Mouse (Mus musculus) urinary bladder, postnatal 36 days (tissue): Measurements from ENCODE around the gene Fam47e.

ENCODE experiments used
- DNase-seq, 2 experiments: peaks; one replicate each; pipeline ENCODE4 v3.0.0; 2022; ENCODE audit warnings: low spot score in 2 of 2, mixed read lengths in 1 of 2

Fam47e gene

DNA sequence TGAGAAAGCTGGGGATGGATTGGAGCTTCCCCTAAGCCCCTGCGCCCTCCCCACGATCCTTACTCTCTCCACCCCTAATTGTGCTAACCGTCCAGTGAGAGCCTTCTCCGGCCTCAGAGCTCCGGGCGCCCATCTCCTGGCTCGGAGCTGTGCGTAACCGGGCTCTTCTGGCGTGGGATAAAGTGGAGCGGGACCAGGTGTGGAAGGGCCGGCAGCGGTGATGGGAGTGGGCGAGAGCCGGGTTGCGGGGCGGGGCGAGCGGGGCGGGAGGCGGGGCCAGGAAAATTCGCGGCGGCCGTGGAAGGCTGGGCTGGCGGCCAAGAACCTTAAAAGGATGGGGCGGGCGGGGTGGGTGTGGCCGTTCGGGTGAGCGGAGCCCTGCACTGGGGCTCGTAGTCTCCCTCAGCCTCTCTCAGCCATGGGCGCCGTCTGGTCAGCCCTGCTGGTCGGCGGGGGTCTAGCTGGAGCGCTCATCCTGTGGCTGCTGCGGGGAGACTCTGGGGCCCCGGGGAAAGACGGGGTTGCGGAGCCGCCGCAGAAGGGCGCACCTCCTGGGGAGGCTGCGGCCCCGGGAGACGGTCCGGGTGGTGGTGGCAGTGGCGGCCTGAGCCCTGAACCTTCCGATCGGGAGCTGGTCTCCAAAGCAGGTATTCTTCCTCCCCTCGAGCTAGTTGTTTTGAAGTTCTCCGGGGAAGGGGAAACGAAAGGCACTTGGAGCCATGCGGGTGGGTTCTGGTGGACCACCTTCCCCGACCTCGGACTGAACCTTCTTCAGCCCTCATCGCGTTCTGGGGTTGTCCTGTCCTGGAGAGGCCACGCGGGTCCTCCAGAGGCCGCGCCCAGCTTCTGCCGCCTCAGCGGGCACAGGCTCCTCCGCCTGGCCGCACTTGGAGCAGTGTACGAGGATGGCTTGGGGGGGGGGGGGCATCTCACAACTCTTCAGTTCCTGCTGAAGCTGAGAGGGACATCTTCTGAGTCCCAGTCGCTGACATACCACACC is 48.1 kb downstream of the Fam47e start, which contains the start of gene Stbd1:
Stbd1 (plus strand) TSS at position 351 of the 1,000 bp plus-strand sequence.
- DNase-seq = peak; percentile 36 to 61

DNA sequence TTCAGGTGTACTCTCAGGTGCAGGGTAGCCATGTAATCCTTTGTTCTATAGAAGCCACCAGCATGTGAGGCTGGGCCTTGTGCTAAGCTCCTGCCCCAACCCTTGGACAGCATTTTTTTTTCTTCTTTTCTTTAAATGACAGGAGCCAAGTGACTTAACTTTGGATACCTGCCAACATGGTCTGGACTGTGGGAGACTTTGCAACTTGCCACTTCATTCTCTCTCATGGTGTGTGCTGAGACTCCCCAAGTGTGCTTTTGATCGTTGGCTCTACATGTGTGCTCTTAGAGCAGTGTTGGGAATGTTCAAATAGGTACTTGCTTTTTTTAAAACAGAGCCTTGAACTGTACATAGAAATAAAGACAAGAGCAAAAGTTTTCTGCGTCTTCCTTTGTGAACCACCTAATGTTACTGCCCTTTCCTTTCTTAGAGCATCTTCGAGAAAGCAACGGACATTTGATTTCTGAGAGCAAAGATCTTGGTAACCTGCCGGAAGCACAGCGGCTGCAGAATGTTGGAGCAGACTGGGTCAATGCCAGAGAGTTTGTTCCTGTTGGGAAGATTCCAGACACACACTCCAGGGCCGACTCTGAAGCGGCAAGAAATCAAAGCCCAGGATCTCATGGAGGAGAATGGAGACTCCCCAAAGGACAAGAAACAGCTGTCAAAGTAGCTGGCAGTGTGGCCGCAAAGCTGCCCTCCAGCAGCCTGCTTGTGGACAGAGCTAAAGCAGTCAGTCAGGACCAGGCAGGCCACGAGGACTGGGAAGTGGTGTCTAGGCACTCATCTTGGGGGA is 49.8 kb downstream of the Fam47e start:
- DNase-seq = peak in 1 of 2 experiments; percentile 11

DNA sequence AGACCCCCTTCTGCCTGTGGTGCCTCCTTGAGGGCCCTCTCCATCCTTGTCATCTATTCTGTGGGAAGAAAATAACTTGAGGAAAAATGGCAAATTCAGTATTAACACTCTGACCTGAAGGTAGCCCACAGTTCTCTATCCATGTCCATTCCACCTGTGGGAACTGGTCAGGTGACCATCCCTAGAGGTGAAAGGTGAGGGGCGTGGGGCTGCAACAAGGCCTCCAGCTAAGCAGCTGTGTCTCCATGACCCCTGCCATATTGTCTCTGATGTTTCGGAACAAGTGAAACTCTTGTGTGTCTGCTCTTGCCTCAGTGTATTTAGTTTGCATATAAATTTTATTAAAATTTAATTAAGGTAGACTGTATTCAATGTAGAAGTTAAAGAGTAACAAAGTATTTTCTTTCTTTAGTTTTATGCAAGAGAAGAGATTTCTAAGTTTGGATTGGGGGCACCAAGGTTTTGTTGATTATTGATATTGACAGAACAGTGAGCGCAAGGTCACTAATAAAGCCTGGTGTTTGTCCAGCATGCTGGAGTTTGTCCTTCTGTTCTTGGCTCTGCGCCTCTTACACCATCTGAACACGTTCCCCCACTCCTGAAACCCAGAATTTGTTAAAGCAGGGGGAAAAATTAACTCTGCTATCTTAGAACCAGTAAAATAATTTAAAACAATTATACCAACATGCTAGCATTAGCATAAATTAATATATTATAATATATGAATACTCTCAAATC is 52.8 kb downstream of the Fam47e start:
- no peak for DNase-seq

DNA sequence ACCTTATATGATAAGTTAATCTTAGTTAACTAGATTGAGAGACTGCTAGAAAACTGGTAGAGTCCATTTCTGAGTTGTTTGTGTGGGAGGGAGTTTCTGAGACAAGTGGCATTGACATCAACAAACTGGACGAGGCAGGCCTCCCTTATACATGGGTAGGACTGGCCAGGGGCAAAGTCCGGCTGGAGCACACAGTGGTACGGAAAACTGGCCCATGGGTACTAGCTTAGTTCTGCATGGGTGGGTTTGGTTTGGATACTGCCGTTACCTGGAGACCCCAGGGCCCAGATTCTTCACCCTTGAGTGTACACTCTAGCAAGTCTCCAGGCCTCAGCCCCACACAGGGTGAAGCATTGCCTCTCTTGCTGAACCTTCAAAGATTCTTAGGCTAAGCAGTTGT is 57.9 kb downstream of the Fam47e start:
- no peak for DNase-seq

DNA sequence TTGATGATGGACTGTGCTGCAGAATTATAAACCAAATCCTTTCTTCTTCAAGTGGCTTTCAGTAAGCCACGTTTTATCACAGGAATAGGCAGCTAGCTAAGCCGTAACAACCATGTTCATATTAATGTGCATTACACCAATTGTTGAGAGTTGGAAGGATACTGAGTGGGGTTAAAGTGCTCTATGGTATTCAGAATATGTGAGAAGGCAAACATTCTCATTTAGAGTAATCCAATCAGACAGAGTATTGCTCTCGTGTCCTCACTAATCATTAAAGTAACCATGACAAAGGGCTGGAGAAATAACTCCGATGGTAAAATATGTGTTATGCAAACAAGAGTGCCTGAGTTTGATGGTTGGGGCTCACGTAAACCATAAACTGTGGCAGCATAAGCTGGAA is 67.0 kb downstream of the Fam47e start:
- no peak for DNase-seq

DNA sequence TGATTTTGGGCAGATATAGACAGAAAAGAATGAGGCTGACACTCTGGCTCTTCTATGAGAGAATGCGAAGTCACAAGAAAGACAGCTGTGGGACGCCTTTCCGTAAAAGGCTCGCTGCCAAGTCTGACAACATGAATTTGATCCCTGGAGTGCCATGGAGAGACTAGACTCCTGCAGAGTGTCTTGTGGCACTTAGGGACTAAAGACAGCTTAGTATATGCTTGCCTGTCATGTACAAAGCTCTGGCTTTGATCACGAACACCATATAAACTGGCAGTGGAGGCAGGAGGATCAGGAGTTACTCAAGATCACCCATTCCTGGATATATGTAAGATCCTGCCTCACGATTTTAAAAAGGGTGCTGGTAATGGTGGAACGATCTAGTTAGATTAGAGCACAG is 73.0 kb downstream of the Fam47e start:
- DNase-seq = no peak

DNA sequence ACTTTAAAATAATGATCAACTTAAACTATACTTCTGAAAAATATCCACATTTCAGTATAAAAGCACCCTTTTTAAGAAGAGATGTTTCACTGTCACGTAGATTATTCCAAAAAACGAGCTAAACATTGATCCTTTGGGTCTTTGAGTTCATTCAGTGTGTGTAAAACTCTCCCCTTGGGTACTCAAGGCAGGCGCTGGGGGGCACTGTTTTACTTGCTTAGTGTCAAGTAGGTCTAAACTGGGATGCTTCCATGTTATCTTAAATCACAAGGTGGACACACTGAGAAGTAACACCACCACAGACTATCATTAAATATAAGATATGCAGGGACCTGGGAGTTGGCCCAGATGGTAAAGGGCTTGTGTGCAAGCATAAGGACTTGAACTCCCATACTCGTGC is 78.7 kb downstream of the Fam47e start:
- DNase-seq = no peak

DNA sequence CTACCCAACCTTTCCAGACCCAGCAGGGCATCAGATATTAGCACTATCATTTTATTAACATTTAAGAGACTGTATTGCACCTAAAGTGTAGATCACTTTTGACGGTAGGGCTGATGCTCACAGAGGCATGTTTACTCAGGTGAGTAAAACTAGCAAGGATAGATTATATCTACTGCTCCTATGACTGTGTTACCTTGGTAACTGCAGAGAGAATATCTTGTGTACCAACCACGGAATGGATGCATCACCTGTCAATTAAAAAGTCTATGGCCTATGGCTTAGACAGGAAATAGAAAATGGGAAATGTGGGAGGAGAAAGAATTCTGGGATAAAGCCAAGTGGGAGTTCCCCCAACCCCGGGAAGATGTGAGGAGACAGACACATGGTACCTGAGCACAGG is 80.0 kb downstream of the Fam47e start:
- DNase-seq = no peak

DNA sequence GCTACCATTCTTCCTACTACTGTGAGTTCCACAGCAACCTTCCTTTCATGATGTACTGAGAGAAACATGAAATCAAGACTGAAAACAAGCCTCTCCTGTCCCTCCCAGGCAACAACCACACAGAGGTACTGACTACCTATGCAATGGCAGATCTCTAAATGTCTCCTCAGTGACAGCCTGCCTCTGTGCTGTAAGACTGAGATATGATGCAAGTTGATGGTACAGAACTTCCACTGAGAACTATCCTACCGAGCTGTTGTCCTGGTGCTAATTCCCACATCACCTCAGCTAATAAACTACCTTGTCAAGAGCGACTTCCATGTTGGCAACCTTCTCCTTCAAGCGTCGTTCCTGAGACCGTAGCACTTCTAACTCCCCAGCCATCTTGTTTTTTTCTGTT is 81.0 kb downstream of the Fam47e start:
- DNase-seq = no peak

DNA sequence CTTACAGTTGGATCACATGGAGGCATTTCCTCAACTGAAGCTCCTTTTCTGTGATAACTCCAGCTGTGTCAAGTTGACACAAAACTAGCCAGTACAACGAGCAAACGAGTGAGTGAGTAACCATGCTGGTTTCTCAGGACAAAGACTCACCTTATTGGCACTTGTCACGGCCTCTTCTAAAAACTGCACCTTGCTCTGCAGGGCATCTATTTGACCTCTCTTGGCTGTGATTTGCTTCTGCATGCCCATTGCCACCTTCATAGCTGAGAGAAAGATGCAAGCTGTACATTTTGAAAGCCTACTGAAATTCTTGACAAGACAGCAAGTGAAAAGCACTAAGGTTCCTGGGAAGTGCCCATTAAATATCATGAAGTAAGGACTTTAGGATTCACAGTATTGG is 86.0 kb downstream of the Fam47e start:
- no peak for DNase-seq
